Mouse (Mus musculus) testis, adult 2 months (tissue): ENCODE data around the gene Rnf31. TPM values are rescaled to one million over a fixed set of nuclear protein-coding genes. Genes with fewer than 3 reads are reported as not detected.
A peak's percentile ranks its signal among the peaks of the same experiment; 100 is the strongest.

ENCODE experiments used
- H3K27ac ChIP-seq: fragments of 200-500 bp; 2 replicates; pipeline ENCODE4 v1.5.1; 2012; ENCODE audit warnings: low read depth, low read length; ENCODE audit not compliant: control insufficient read depth, insufficient read depth
- H3K27me3 ChIP-seq: fragments of 200-500 bp; 2 replicates; pipeline ENCODE4 v1.6.1; 2012; ENCODE audit warnings: mild to moderate bottlenecking, low read length, moderate library complexity; ENCODE audit not compliant: control insufficient read depth, insufficient read depth
- H3K36me3 ChIP-seq: fragments of 200-500 bp; 2 replicates; pipeline ENCODE4 v1.6.1; 2012; ENCODE audit warnings: mild to moderate bottlenecking, low read length; ENCODE audit not compliant: control insufficient read depth, insufficient read depth
- H3K4me1 ChIP-seq: fragments of 200-500 bp; 2 replicates; pipeline ENCODE4 v1.6.1; 2012; ENCODE audit warnings: low read length; ENCODE audit not compliant: control insufficient read depth, insufficient read depth
- H3K4me3 ChIP-seq: fragments of 200-500 bp; 2 replicates; pipeline ENCODE4 v1.5.1; 2012; ENCODE audit warnings: low read depth, mild to moderate bottlenecking, low read length, moderate library complexity, mixed read lengths; ENCODE audit not compliant: control insufficient read depth
- CTCF ChIP-seq: fragments of 200-500 bp; IDR thresholded peaks from 2 replicates; pipeline ENCODE4 v1.5.1; 2012; ENCODE audit warnings: low read depth, mild to moderate bottlenecking, inconsistent platforms, low read length, moderate library complexity; ENCODE audit not compliant: control insufficient read depth, insufficient read depth, insufficient replicate concordance
- POLR2A ChIP-seq: fragments of 200-500 bp; IDR thresholded peaks from 2 replicates; pipeline ENCODE4 v1.6.1; 2012; ENCODE audit warnings: low read depth, mild to moderate bottlenecking, inconsistent platforms, low read length, moderate library complexity; ENCODE audit not compliant: control insufficient read depth
- polyA plus RNA-seq: library from polyadenylated mRNA; depleted of rRNA; stranded (reverse); fragments of >200 nt; gene quantifications from 2 replicates; pipeline ENCODE4 v1.2.3, GENCODE M21; 2012

Gene Rnf31
- polyA plus RNA-seq, 1 experiment, result 7.8 TPM

DNA sequence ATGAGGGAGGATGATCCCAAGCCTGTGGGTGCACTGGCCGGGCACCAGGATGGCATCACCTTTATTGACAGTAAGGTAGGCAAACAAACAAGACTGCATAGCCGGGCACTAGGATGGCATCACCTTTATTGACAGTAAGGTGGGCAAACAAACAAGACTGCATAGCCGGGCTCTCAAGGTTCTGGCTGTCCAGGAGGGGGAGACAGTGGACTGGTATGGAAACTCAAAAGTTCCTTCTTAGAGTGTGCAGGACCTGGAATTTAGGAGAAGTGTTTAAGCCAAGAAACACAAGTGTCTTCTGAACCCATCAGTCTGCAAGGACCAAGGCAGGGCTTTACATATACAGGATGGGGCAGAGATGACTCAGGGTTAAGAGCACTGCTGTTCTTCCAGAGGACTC is 25.8 kb upstream of the Rnf31 start:
- H3K36me3 ChIP-seq, result peaks cover 11% of the 10 kb centered on the region
- H3K27ac ChIP-seq, result no peak overlapping the region
- TF ChIP-seq POLR2A (no peak), CTCF (no peak)

GRCm38 (mm10) chr14:55567496-55567895 is 24.0 kb upstream of the Rnf31 start:
- no peak overlapping the region for H3K27ac ChIP-seq
- H3K4me1 ChIP-seq, result no peaks in the 10 kb centered on the region
- TF ChIP-seq CTCF (no peak), POLR2A (no peak)
- peaks cover 11% of the 10 kb centered on the region for H3K36me3 ChIP-seq
- no peak overlapping the region for H3K4me3 ChIP-seq
- H3K27me3 ChIP-seq, result no peaks in the 10 kb centered on the region

More for the DNA sequence above, 25.8 kb upstream of the Rnf31 start:
- Histone ChIP-seq H3K4me3 (no peak overlapping the region), H3K4me1 (peaks cover 12% of the 10 kb centered on the region), H3K27me3 (no peaks in the 10 kb centered on the region)

GRCm38 (mm10) chr14:55570588-55570987 is 20.9 kb upstream of the Rnf31 start:
- no peak overlapping the region for H3K4me3 ChIP-seq
- H3K27ac ChIP-seq, result no peak overlapping the region
- peaks cover 5% of the 10 kb centered on the region for H3K4me1 ChIP-seq
- peaks cover 5% of the 10 kb centered on the region for H3K36me3 ChIP-seq
- no peaks in the 10 kb centered on the region for H3K27me3 ChIP-seq
- TF ChIP-seq POLR2A (no peak), CTCF (no peak)

DNA sequence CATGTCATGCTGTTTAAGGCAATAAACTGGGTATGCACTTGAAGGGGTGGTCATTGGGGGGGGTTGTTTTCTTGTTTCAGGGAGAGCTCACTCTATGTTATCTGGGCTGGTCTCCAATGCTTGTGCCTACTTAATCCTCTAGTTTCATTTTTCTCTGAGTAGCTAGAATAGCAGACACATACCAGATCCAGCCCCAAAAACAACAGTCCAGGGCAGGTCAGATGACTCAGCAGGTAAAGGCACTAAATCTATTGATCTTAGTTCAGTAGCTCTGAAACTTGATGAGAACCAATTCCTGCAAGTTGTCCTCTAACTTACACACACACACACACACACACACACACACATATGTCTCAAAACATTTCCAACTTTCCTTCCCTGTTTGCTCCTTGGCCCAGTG is 19.7 kb upstream of the Rnf31 start:
- Histone ChIP-seq H3K4me3 (no peak overlapping the region), H3K27ac (no peak overlapping the region), H3K4me1 (peaks cover 14% of the 10 kb centered on the region), H3K36me3 (peaks cover 2% of the 10 kb centered on the region), H3K27me3 (no peaks in the 10 kb centered on the region)
- no peak for TF ChIP-seq POLR2A
- TF ChIP-seq CTCF, result no peak

- peak within 1 kb of the TSS; percentile 68 for H3K27ac ChIP-seq
- peaks cover 23% of the 10 kb centered on the region for H3K4me1 ChIP-seq
- no peaks in the 10 kb centered on the region for H3K36me3 ChIP-seq
- TF ChIP-seq POLR2A (no peak), CTCF (no peak)
- H3K4me3 ChIP-seq, result peak within 1 kb of the TSS; percentile 75
- H3K27me3 ChIP-seq, result no peaks in the 10 kb centered on the region
These were observed 16.2 kb upstream of the Rnf31 start, which contains the start of gene Fitm1 for GRCm38 (mm10) chr14:55575302-55575701. TSS of gene Fitm1 (plus strand) at chr14:55575617.

DNA sequence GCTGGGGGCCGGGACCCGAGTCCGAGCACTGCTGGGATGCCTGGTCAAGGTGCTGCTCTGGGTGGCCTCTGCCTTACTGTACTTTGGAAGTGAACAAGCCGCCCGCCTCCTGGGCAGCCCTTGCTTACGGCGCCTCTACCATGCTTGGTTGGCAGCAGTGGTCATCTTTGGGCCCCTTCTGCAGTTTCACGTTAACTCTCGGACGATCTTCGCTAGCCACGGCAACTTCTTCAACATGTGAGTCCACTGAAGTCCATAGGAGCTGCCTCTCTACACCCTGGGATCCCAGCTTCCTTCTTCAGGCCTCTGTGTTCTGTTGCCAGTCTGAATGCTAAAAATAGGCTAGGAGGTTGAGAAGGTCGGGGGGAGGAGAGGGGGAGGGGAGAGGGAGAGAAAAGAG is 15.8 kb upstream of the Rnf31 start:
- peak overlapping the region; percentile 75 for H3K4me3 ChIP-seq
- no peaks in the 10 kb centered on the region for H3K36me3 ChIP-seq
- no peak for TF ChIP-seq POLR2A
- no peak for TF ChIP-seq CTCF
- peak overlapping the region; percentile 68 for H3K27ac ChIP-seq
- no peaks in the 10 kb centered on the region for H3K27me3 ChIP-seq
- H3K4me1 ChIP-seq, result peaks cover 23% of the 10 kb centered on the region

DNA sequence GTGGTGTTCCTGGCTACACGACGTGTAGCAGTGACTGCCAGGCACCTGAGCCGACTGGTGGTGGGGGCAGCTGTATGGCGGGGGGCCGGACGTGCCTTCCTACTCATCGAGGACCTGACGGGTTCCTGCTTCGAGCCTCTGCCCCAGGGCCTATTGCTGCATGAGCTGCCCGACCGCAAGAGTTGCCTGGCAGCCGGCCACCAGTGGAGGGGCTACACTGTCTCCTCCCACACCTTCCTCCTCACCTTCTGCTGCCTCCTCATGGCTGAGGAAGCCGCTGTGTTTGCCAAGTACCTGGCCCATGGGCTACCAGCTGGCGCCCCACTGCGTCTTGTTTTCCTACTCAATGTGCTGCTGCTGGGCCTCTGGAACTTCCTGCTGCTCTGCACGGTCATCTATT is 15.1 kb upstream of the Rnf31 start:
- Histone ChIP-seq H3K4me1 (peaks cover 23% of the 10 kb centered on the region), H3K27ac (no peak overlapping the region), H3K27me3 (no peaks in the 10 kb centered on the region), H3K36me3 (no peaks in the 10 kb centered on the region), H3K4me3 (peak overlapping the region; percentile 30)
- TF ChIP-seq POLR2A (no peak), CTCF (no peak)
